Mouse (Mus musculus) bone marrow, adult 2 months (tissue): Measurements from ENCODE around the gene Inpp5e.

Source experiments
- CTCF ChIP-seq: fragments of 200-500 bp; IDR thresholded peaks from 2 replicates; pipeline ENCODE4 v1.5.1; 2011; ENCODE audit warnings: low read length, control low read depth; ENCODE audit not compliant: control insufficient read depth, insufficient read depth
- POLR2A ChIP-seq: fragments of 200-500 bp; IDR thresholded peaks from 2 replicates; pipeline ENCODE4 v1.6.1; 2011; ENCODE audit warnings: low read depth, mild to moderate bottlenecking, control low read depth, low read length, borderline replicate concordance; ENCODE audit not compliant: control insufficient read depth

- no peak for TF ChIP-seq CTCF
- no peak for TF ChIP-seq POLR2A
Observed at GRCm38 (mm10) chr2:26387713-26388112, 21.3 kb downstream of the Inpp5e start.
